Mouse (Mus musculus) ES-Bruce4 (cell line): ENCODE data around the gene Rfx2.

Experiments
- CTCF ChIP-seq: IDR thresholded peaks from one replicate; pipeline ENCODE4 v1.8.1; 2011; ENCODE audit warnings: low read depth, low read length
- POLR2A ChIP-seq: IDR thresholded peaks from one replicate; pipeline ENCODE4 v1.8.1; 2011; ENCODE audit warnings: low read length; ENCODE audit not compliant: insufficient read depth

DNA sequence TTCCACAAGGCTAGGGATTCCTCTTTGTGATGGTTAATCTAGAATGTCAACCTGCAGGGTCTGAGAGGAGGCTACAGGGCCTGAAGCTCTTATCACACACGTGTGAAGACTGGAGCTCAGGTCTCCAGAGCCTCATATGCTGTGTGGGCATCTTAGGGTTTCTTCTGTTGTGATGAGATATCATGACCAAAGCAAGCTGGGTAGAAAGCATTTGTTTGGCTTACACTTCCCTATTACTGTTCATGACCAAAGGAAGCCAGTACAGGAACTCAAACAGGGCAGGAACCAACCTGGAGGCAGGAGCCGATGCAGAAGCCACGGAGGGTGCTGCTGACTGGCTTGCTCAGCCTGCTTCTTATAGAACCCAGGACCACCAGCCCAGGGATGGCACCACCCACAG lies 24.6 kb upstream of the Rfx2 start:
- no peak for TF ChIP-seq POLR2A
- TF ChIP-seq CTCF: no peak
